12 mouse cellular contexts compared by ENCODE assay signal in the genomic region with DNA sequence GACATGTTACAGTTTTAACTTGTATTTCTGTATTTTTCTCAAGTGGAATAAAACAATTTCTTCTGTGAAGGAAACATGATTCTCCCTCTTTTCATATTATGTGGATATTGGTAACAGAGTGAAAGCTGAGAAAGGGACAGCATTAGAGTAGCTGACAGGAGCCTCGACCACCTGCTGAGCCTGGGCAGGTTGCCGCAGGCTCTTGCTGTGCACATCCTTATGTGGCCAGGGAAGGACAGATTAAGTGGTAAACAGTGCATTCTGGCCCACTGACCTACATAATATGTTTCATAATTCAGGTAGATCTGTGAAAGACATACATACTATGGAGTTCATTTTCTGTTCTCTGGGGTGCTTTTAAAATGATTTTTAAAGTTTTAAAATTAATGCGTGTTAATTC. TPM values are rescaled to one million over a fixed set of nuclear protein-coding genes. Genes with fewer than 3 reads are reported as not detected.
A peak's percentile ranks its signal among the peaks of the same experiment; 100 is the strongest.
DNase-seq lines count a peak whose midpoint lies in the region; ATAC-seq and TF ChIP-seq lines count a peak whose summit lies in the region.
"Had no signal": no experiment of that assay in that cellular context is flagged by ENCODE, and none has a peak within 500 bp of the region (broad histone marks: within the 10 kb centered on the region; RNA-seq: fewer than 3 reads in every experiment).

No protein-coding gene starts in this region.

- H3K4me3 ChIP-seq in hindbrain, postnatal 0 days (ENCODE audit: low read length), result no peak overlapping the region
- no peak overlapping the region for H3K4me3 ChIP-seq in hindbrain, embryonic 11.5 days (ENCODE audit: low read depth, low read length)
- H3K4me3 ChIP-seq: embryonic facial prominence, embryonic 10.5 days; forebrain, embryonic 13.5 days; limb, embryonic 10.5 days; neural tube, embryonic 15.5 days had no signal

- no peak for TF ChIP-seq CTCF in hindbrain, postnatal 0 days (IDR thresholded peaks at IDR 0.05; ENCODE audit: low read depth)

- H3K9ac ChIP-seq in hindbrain, postnatal 0 days (replicated peaks; ENCODE audit: low read length), result no peak overlapping the region
- no peak overlapping the region for H3K9ac ChIP-seq in hindbrain, embryonic 11.5 days (ENCODE audit: low read depth, low read length)
- H3K9ac ChIP-seq: forebrain, embryonic 13.5 days; liver, postnatal 0 days; neural tube, embryonic 15.5 days had no signal

- DNase-seq in hindbrain, postnatal 0 days (ENCODE audit: low spot score), result peak; percentile 30
- no peak for DNase-seq in hindbrain, embryonic 11.5 days (ENCODE audit: low spot score)
- peak; percentile 88 for DNase-seq in brain, adult 2 months (ENCODE audit: low read depth, low spot score)
- DNase-seq in cerebellum, adult 11 months, result peak; percentile 83
- peak; percentile 89 to 90 for DNase-seq in cerebellum, postnatal 10 days
- no peak for DNase-seq in c-Kit-positive CD71-positive TER-119-positive erythroid progenitor cells, embryonic 14.5 days (ENCODE audit: low spot score)
- DNase-seq in adrenal gland, postnatal 4 days (ENCODE audit: low spot score in 2 of 2), result no peak

- no peak overlapping the region for H3K27ac ChIP-seq in hindbrain, postnatal 0 days
- H3K27ac ChIP-seq in hindbrain, embryonic 11.5 days (ENCODE audit: low read depth, low read length), result no peak overlapping the region
- H3K27ac ChIP-seq: embryonic facial prominence, embryonic 10.5 days; forebrain, embryonic 13.5 days; limb, embryonic 10.5 days; neural tube, embryonic 15.5 days had no signal

- H3K9me3 ChIP-seq in hindbrain, postnatal 0 days (ENCODE audit: low read length), result no peaks in the 10 kb centered on the region
- no peaks in the 10 kb centered on the region for H3K9me3 ChIP-seq in hindbrain, embryonic 11.5 days (ENCODE audit: control insufficient read depth, low read length)
- H3K9me3 ChIP-seq: embryonic facial prominence, embryonic 10.5 days; forebrain, embryonic 13.5 days; limb, embryonic 10.5 days; neural tube, embryonic 15.5 days had no signal

- peaks cover 18% of the 10 kb centered on the region; the same call in 1 of the 2 replicates for H3K36me3 ChIP-seq in hindbrain, postnatal 0 days (ENCODE audit: insufficient read depth, low read length)
- no peaks in the 10 kb centered on the region for H3K36me3 ChIP-seq in hindbrain, embryonic 11.5 days (ENCODE audit: control insufficient read depth, insufficient read depth, low read length)

- H3K27me3 ChIP-seq in hindbrain, postnatal 0 days (ENCODE audit: insufficient read depth, low read length), result no peaks in the 10 kb centered on the region
- H3K27me3 ChIP-seq in hindbrain, embryonic 11.5 days (ENCODE audit: control insufficient read depth, insufficient read depth, low read length), result no peaks in the 10 kb centered on the region
- H3K27me3 ChIP-seq: forebrain, embryonic 13.5 days; neural tube, embryonic 15.5 days had no signal

- peaks cover 1% of the 10 kb centered on the region; the same call in 1 of the 2 replicates for H3K4me1 ChIP-seq in hindbrain, postnatal 0 days (ENCODE audit: insufficient read depth, low read length)
- H3K4me1 ChIP-seq in hindbrain, embryonic 11.5 days (replicated peaks; ENCODE audit: control insufficient read depth, insufficient read depth, low read length), result no peaks in the 10 kb centered on the region

- ATAC-seq in hindbrain, postnatal 0 days, result peak; percentile 53; the same call in 1 of the 2 replicates
- no peak for ATAC-seq in hindbrain, embryonic 11.5 days (ENCODE audit: low FRiP score)

- 56% methylated on average over 3 of the region's 3 CpGs for WGBS in hindbrain, postnatal 0 days
- 64% methylated on average over 3 of the region's 3 CpGs for WGBS in hindbrain, embryonic 11.5 days

- no peak overlapping the region for H3K4me2 ChIP-seq in hindbrain, postnatal 0 days (ENCODE audit: low read depth, low read length)
- no peak overlapping the region for H3K4me2 ChIP-seq in hindbrain, embryonic 11.5 days (replicated peaks; ENCODE audit: low read depth, low read length)
- H3K4me2 ChIP-seq: forebrain, embryonic 13.5 days; neural tube, embryonic 15.5 days had no signal

RNA-seq across cellular contexts. Expression of gene Lysmd4, which starts 6.0 kb away (rescaled TPM):
- total RNA-seq in hindbrain, postnatal 0 days (2014; rRNA removed), result 32.2 and 41.9 TPM in 2 replicates
- polyA plus RNA-seq in hindbrain, postnatal 0 days (2015; fragmentation: Nextera tagmentation; extraction: Ambion mirVana), result 39.5 and 44.6 TPM in 2 replicates
- polyA plus RNA-seq in hindbrain, embryonic 11.5 days (2014; fragmentation: Nextera tagmentation; extraction: Ambion mirVana), result 11.0 and 14.3 TPM in 2 replicates
- 10 to 100 TPM; 13.8 to 16.9 TPM for total RNA-seq in adrenal gland, postnatal 4 days (2021)

Comparison
In these comparisons a context has a peak if more than half of its experiments do, and no peak if none do; other contexts are left out.
1. DNase-seq: peak in hindbrain, postnatal 0 days (single experiment), brain, adult 2 months (single experiment), cerebellum, adult 11 months (single experiment) and cerebellum, postnatal 10 days (2 of 2); none in hindbrain, embryonic 11.5 days (single experiment), c-Kit-positive CD71-positive TER-119-positive erythroid progenitor cells, embryonic 14.5 days (single experiment) and adrenal gland, postnatal 4 days (0 of 2).